Mouse (Mus musculus): ENCODE results near the gene St5. TPM values are rescaled to one million over a fixed set of nuclear protein-coding genes. Genes with fewer than 3 reads are reported as not detected.

The St5 gene
- polyA plus RNA-seq, 1 experiment, result 28.6 TPM

DNA sequence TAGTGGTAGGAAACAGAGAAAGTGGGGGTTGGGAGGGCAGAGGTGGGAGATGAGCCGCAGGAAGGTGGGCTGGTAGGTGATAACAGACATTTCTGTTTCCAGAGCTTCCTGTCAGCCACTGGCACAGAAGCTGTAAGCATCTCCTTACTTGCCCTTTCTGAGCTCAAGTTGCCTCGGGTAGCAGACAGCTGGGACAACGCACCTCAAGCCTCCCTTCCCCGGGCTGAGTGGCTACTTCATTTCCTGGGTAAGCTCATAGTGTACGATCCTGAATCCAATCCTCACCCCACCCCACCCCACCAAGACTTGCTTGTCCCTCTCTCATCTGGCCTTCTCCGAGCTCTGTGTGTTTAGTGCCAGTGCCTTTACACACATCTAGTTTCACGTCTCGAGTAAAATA, 115.3 kb downstream of the St5 start:
- no peak overlapping the region for H3ac ChIP-seq (ENCODE audit: control insufficient read depth, insufficient read length, low read depth)
- TF ChIP-seq FOSL1 (IDR thresholded peaks at IDR 0.05; ENCODE audit: insufficient read depth, low read length, poor library complexity, severe bottlenecking), result no peak
- TF ChIP-seq USF1 (IDR thresholded peaks at IDR 0.05; ENCODE audit: low read depth), result no peak
- TF ChIP-seq MAX (IDR thresholded peaks at IDR 0.05), result no peak
- TF ChIP-seq CTCF (IDR thresholded peaks at IDR 0.05; ENCODE audit: control insufficient read depth, insufficient read depth, insufficient read length), result no peak
- TF ChIP-seq MYOD1 (IDR thresholded peaks at IDR 0.05; ENCODE audit: control insufficient read depth, insufficient read length, low read depth), result no peak
- TF ChIP-seq MYOG (IDR thresholded peaks at IDR 0.05; ENCODE audit: control insufficient read depth, extremely low read depth, insufficient read length), result no peak
- TF ChIP-seq CEBPB (IDR thresholded peaks at IDR 0.05; ENCODE audit: low read depth), result no peak
- H3K4me3 ChIP-seq (ENCODE audit: insufficient read depth, poor library complexity, severe bottlenecking), result no peak overlapping the region
- no peaks in the 10 kb centered on the region for H3K27me3 ChIP-seq (ENCODE audit: control insufficient read depth, insufficient read depth, insufficient read length)
- no peaks in the 10 kb centered on the region for H3K36me3 ChIP-seq (ENCODE audit: control insufficient read depth, insufficient read depth)
- peaks cover 4% of the 10 kb centered on the region for H3K79me3 ChIP-seq (ENCODE audit: low read depth)
- peaks cover 13% of the 10 kb centered on the region for H3K79me2 ChIP-seq (ENCODE audit: control insufficient read depth, insufficient read depth)

DNA sequence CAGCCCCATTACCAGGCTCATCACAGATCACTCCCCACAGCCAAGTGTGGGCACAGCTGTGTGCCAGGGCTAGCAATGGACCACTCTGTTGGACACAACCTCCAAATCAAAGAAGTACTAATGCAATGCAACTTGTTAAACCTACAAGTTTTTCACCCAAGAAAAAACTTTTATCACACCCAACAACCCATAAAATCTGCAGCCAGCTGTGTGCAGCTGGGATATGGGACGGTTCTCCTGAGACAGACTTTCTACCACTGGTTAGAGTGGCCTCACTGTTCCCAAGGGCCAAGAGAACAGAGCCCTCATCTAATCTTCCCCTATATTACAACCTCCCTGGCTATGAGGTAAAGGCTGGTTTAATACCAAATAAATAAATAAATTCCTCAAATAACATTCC, 118.9 kb downstream of the St5 start:
- Histone ChIP-seq H3K36me3 (ENCODE audit: control insufficient read depth, insufficient read depth) (no peaks in the 10 kb centered on the region), H3K27me3 (ENCODE audit: control insufficient read depth, insufficient read depth, insufficient read length) (no peaks in the 10 kb centered on the region), H3K79me3 (ENCODE audit: low read depth) (peaks cover 5% of the 10 kb centered on the region), H3ac (ENCODE audit: control insufficient read depth, insufficient read length, low read depth) (no peak overlapping the region), H3K79me2 (ENCODE audit: control insufficient read depth, insufficient read depth) (peaks cover 24% of the 10 kb centered on the region), H3K4me3 (ENCODE audit: insufficient read depth, poor library complexity, severe bottlenecking) (no peak overlapping the region)
- TF ChIP-seq MYOD1 (IDR thresholded peaks at IDR 0.05; ENCODE audit: control insufficient read depth, insufficient read length, low read depth) (no peak), CTCF (IDR thresholded peaks at IDR 0.05; ENCODE audit: control insufficient read depth, insufficient read depth, insufficient read length) (no peak), MYOG (IDR thresholded peaks at IDR 0.05; ENCODE audit: control insufficient read depth, extremely low read depth, insufficient read length) (no peak), CEBPB (IDR thresholded peaks at IDR 0.05; ENCODE audit: low read depth) (no peak), USF1 (IDR thresholded peaks at IDR 0.05; ENCODE audit: low read depth) (no peak), MAX (IDR thresholded peaks at IDR 0.05) (no peak), FOSL1 (IDR thresholded peaks at IDR 0.05; ENCODE audit: insufficient read depth, low read length, poor library complexity, severe bottlenecking) (no peak)

DNA sequence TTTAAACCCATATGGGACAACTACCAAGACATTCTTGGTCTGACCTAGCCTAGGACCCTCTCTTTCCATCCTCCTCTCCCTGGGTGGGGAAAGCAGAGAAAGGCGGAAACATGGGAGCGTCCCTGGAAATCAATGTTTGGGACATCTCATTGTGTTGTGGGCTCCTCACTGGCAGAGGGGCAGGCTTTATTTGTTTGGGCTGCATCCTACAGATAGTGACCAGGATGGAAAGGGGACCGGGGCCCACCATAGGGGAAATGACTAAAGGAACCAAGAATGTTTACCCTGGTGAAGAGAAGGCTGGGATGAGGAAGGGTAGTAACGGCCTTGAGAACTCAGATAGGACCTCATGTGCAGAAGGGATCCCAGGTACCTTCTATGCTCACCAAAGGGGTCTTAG, 122.9 kb downstream of the St5 start:
- Histone ChIP-seq H3ac (ENCODE audit: control insufficient read depth, insufficient read length, low read depth) (no peak overlapping the region), H3K36me3 (ENCODE audit: control insufficient read depth, insufficient read depth) (no peaks in the 10 kb centered on the region), H3K79me3 (ENCODE audit: low read depth) (peaks cover 4% of the 10 kb centered on the region), H3K27me3 (ENCODE audit: control insufficient read depth, insufficient read depth, insufficient read length) (no peaks in the 10 kb centered on the region), H3K79me2 (ENCODE audit: control insufficient read depth, insufficient read depth) (peaks cover 34% of the 10 kb centered on the region), H3K4me3 (ENCODE audit: insufficient read depth, poor library complexity, severe bottlenecking) (no peak overlapping the region)
- TF ChIP-seq CTCF (IDR thresholded peaks at IDR 0.05; ENCODE audit: control insufficient read depth, insufficient read depth, insufficient read length), result no peak
- TF ChIP-seq USF1 (IDR thresholded peaks at IDR 0.05; ENCODE audit: low read depth), result no peak
- no peak for TF ChIP-seq MYOD1 (IDR thresholded peaks at IDR 0.05; ENCODE audit: control insufficient read depth, insufficient read length, low read depth)
- TF ChIP-seq MYOG (IDR thresholded peaks at IDR 0.05; ENCODE audit: control insufficient read depth, extremely low read depth, insufficient read length), result no peak

DNA sequence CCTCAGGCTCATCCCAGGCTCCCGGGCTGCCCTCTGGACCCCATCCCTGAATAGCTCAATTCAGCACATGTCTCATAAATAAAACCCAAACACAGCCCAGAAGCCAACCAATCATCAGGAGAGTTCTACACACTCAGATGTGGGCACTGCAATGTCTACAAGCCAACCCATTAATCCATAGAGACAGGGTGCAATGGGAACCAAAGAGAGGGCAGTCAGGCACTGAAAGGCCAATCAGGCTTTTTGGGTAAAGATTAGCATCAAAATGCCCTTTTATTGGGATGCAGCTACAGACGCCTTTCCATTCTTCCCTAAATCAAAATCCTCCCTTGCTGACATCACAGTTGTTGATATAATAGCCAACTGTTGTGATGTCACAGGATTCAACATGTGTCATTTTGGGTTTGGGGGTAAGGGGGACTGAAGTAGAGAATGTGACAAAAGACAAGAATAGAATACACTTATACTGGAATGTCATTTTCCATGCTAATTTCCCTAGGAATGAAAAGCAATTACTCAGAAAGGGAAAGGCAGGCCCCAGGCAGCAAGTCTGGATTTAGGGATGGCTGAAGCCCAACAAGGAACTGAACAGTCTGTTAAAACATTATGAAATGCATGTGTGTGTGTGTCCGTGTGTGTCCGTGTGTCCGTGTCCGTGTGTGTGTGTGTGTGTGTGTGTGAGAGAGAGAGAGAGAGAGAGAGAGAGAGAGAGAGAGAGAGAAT, 123.7 kb downstream of the St5 start:
- no peak for TF ChIP-seq MAX (IDR thresholded peaks at IDR 0.05)
- no peak for TF ChIP-seq FOSL1 (IDR thresholded peaks at IDR 0.05; ENCODE audit: insufficient read depth, low read length, poor library complexity, severe bottlenecking)
- no peak for TF ChIP-seq CEBPB (IDR thresholded peaks at IDR 0.05; ENCODE audit: low read depth)
- peaks cover 6% of the 10 kb centered on the region for H3K79me3 ChIP-seq (ENCODE audit: low read depth)
- no peak overlapping the region for H3K4me3 ChIP-seq (ENCODE audit: insufficient read depth, poor library complexity, severe bottlenecking)
- H3ac ChIP-seq (ENCODE audit: control insufficient read depth, insufficient read length, low read depth), result no peak overlapping the region
- H3K36me3 ChIP-seq (ENCODE audit: control insufficient read depth, insufficient read depth), result no peaks in the 10 kb centered on the region
- H3K79me2 ChIP-seq (ENCODE audit: control insufficient read depth, insufficient read depth), result peaks cover 41% of the 10 kb centered on the region
- no peaks in the 10 kb centered on the region for H3K27me3 ChIP-seq (ENCODE audit: control insufficient read depth, insufficient read depth, insufficient read length)

DNA sequence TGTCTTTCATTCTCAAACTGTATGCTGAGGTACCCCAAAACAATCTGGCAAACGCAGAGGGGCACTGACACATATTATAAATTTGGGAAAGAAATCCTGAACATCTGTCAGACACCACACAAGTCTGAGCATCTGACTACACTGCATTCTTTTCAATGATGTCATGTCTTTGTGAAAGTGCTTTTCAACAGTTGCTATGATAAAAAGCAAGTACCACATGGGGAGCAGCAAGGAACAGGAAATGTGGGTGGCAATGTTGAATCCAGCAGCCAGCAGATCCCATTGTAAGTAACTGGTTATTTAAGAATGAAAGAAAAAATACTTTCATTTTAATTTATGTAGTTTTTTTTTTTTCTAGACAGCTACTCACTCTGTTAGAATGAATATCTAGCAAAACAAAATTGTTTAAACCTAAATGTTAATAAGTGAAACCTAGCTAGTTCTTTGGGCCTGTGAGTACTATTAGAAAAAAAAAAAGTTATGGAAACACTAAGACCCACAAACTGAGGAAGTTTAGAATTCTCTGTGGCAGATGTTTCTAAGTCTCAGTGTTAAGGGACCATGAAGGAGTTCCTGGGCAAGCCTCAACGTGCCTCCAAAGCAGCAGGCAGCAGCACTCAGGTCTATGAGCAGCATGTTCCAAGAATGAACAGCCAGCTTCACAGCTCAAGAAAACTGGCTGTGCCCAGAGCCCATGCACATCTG, 124.4 kb downstream of the St5 start:
- Histone ChIP-seq H3K27me3 (ENCODE audit: control insufficient read depth, insufficient read depth, insufficient read length) (no peaks in the 10 kb centered on the region), H3K4me3 (ENCODE audit: insufficient read depth, poor library complexity, severe bottlenecking) (no peak overlapping the region), H3ac (ENCODE audit: control insufficient read depth, insufficient read length, low read depth) (no peak overlapping the region), H3K79me2 (ENCODE audit: control insufficient read depth, insufficient read depth) (peaks cover 49% of the 10 kb centered on the region), H3K36me3 (ENCODE audit: control insufficient read depth, insufficient read depth) (no peaks in the 10 kb centered on the region), H3K79me3 (ENCODE audit: low read depth) (peaks cover 6% of the 10 kb centered on the region)
- TF ChIP-seq MYOD1 (IDR thresholded peaks at IDR 0.05; ENCODE audit: control insufficient read depth, insufficient read length, low read depth) (peak; percentile 40), FOSL1 (IDR thresholded peaks at IDR 0.05; ENCODE audit: insufficient read depth, low read length, poor library complexity, severe bottlenecking) (no peak)
